Mouse (Mus musculus) MEL (cell line): ENCODE measurements around the gene Aen. TPM values are rescaled to one million over a fixed set of nuclear protein-coding genes. Genes with fewer than 3 reads are reported as not detected.
A peak's percentile ranks its signal among the peaks of the same experiment; 100 is the strongest.

Experiments
- DNase-seq: peaks from one replicate; pipeline ENCODE4 v3.0.0; 2011; ENCODE audit warnings: low read depth, low spot score
- H3K27ac ChIP-seq: 2 replicates; pipeline ENCODE4 v1.5.1; 2012; ENCODE audit warnings: low read depth, mild to moderate bottlenecking, control low read depth, low read length, moderate library complexity; ENCODE audit not compliant: control insufficient read depth
- H3K27me3 ChIP-seq, 2 experiments: fragments of 150-350 bp in 1 of 2; sonication (generic) in 1 of 2; 2 replicates each; pipeline ENCODE4 v1.6.1; 2012; ENCODE audit warnings: low read length in 2 of 2, mild to moderate bottlenecking in 2 of 2, improper control_type of control experiment in 1 of 2, moderate library complexity in 1 of 2; ENCODE audit not compliant: insufficient read depth in 2 of 2, control insufficient read depth in 1 of 2
- H3K36me3 ChIP-seq, 2 experiments: 2 replicates each; pipeline ENCODE4 v1.6.1; 2012 to 2014; ENCODE audit warnings: low read length in 2 of 2, improper control_type of control experiment in 1 of 2, inconsistent platforms in 1 of 2, mild to moderate bottlenecking in 1 of 2; ENCODE audit not compliant: insufficient read depth in 2 of 2, control insufficient read depth in 1 of 2
- H3K4me1 ChIP-seq, 2 experiments: fragments of 150-350 bp in 1 of 2; sonication (generic) in 1 of 2; 2 replicates each; pipeline ENCODE4 v1.6.1; 2012; ENCODE audit warnings: low read length in 2 of 2, improper control_type of control experiment in 1 of 2, mild to moderate bottlenecking in 1 of 2; ENCODE audit not compliant: insufficient read depth in 2 of 2, control insufficient read depth in 1 of 2
- H3K4me3 ChIP-seq, 2 experiments: fragments of 150-350 bp in 1 of 2; sonication (generic) in 1 of 2; 2 replicates each; pipeline ENCODE4 v1.5.1; 2012; ENCODE audit warnings: low read depth in 2 of 2, low read length in 2 of 2, mild to moderate bottlenecking in 2 of 2, moderate library complexity in 2 of 2, control low read depth in 1 of 2, improper control_type of control experiment in 1 of 2; ENCODE audit not compliant: control insufficient read depth in 1 of 2, insufficient read depth in 1 of 2
- H3K79me2 ChIP-seq: 2 replicates; pipeline ENCODE4 v1.6.1; 2012; ENCODE audit warnings: mild to moderate bottlenecking, low read length, moderate library complexity; ENCODE audit not compliant: control insufficient read depth, poor library complexity, insufficient read depth
- H3K9ac ChIP-seq: 2 replicates; pipeline ENCODE4 v1.6.1; 2012; ENCODE audit warnings: low read depth, mild to moderate bottlenecking, control low read depth, low read length, moderate library complexity; ENCODE audit not compliant: control insufficient read depth, poor library complexity, severe bottlenecking
- H3K9me3 ChIP-seq: fragments of 150-350 bp; sonication (generic); replicated peaks from 2 replicates; pipeline ENCODE4 v1.6.1; 2012; ENCODE audit warnings: mild to moderate bottlenecking, low read length, improper control_type of control experiment, moderate library complexity; ENCODE audit not compliant: insufficient read depth
- CHD1 ChIP-seq: IDR thresholded peaks from 2 replicates; pipeline ENCODE4 v1.6.1; 2012; ENCODE audit warnings: low read depth, mild to moderate bottlenecking, inconsistent platforms, low read length, improper control_type of control experiment
- CHD2 ChIP-seq: IDR thresholded peaks from 2 replicates; pipeline ENCODE4 v1.6.1; 2011; ENCODE audit warnings: low read length, improper control_type of control experiment
- E2F4 ChIP-seq: IDR thresholded peaks from 2 replicates; pipeline ENCODE4 v1.6.1; 2011; ENCODE audit warnings: low read depth, low read length, improper control_type of control experiment, borderline replicate concordance
- ELF1 ChIP-seq: IDR thresholded peaks from 2 replicates; pipeline ENCODE4 v1.6.1; 2014; ENCODE audit warnings: low read depth, mild to moderate bottlenecking, inconsistent platforms, low read length, improper control_type of control experiment, moderate library complexity
- ETS1 ChIP-seq: IDR thresholded peaks from 2 replicates; pipeline ENCODE4 v1.6.1; 2012; ENCODE audit warnings: low read depth, mild to moderate bottlenecking, inconsistent platforms, low read length, improper control_type of control experiment, moderate library complexity
- GATA1 ChIP-seq: IDR thresholded peaks from 2 replicates; pipeline ENCODE4 v1.6.1; 2011; ENCODE audit warnings: low read depth, low read length, improper control_type of control experiment
- HCFC1 ChIP-seq: IDR thresholded peaks from 2 replicates; pipeline ENCODE4 v1.6.1; 2012; ENCODE audit warnings: low read depth, mild to moderate bottlenecking, inconsistent platforms, low read length, improper control_type of control experiment, moderate library complexity
- MAFK ChIP-seq: IDR thresholded peaks from 2 replicates; pipeline ENCODE4 v1.6.1; 2011; ENCODE audit warnings: low read depth, mild to moderate bottlenecking, low read length, improper control_type of control experiment, borderline replicate concordance
- POLR2A ChIP-seq, 2 experiments: IDR thresholded peaks; 2 replicates each; pipeline ENCODE4 v1.6.1; 2011 to 2012; ENCODE audit warnings: low read length in 2 of 2, mild to moderate bottlenecking in 2 of 2, control low read depth in 1 of 2, improper control_type of control experiment in 1 of 2, low read depth in 1 of 2, moderate library complexity in 1 of 2; ENCODE audit not compliant: control insufficient read depth in 1 of 2, insufficient read depth in 1 of 2, poor library complexity in 1 of 2
- POLR2AphosphoS2 ChIP-seq: IDR thresholded peaks from 2 replicates; pipeline ENCODE4 v1.6.1; 2011; ENCODE audit warnings: low read length, improper control_type of control experiment
- RAD21 ChIP-seq: IDR thresholded peaks from 2 replicates; pipeline ENCODE4 v1.6.1; 2011; ENCODE audit warnings: mild to moderate bottlenecking, low read depth, low read length, improper control_type of control experiment
- RCOR1 ChIP-seq: IDR thresholded peaks from 2 replicates; pipeline ENCODE4 v1.6.1; 2012; ENCODE audit warnings: low read depth, mild to moderate bottlenecking, inconsistent platforms, low read length, improper control_type of control experiment
- SMC3 ChIP-seq: IDR thresholded peaks from 2 replicates; pipeline ENCODE4 v1.6.1; 2011; ENCODE audit warnings: low read depth, low read length, improper control_type of control experiment
- TAL1 ChIP-seq: IDR thresholded peaks from 2 replicates; pipeline ENCODE4 v1.6.1; 2012; ENCODE audit warnings: mild to moderate bottlenecking, inconsistent platforms, low read length, moderate library complexity, mixed read lengths
- TCF12 ChIP-seq: IDR thresholded peaks from 2 replicates; pipeline ENCODE4 v1.6.1; 2014; ENCODE audit warnings: low read depth, mild to moderate bottlenecking, inconsistent platforms, low read length, improper control_type of control experiment, moderate library complexity
- USF1 ChIP-seq: IDR thresholded peaks from 2 replicates; pipeline ENCODE4 v1.6.1; 2014; ENCODE audit warnings: low read depth, mild to moderate bottlenecking, inconsistent platforms, low read length, improper control_type of control experiment, moderate library complexity
- ZC3H11A ChIP-seq: IDR thresholded peaks from 2 replicates; pipeline ENCODE4 v1.6.1; 2012; ENCODE audit warnings: low read depth, mild to moderate bottlenecking, inconsistent platforms, low read length, improper control_type of control experiment
- ZKSCAN1 ChIP-seq: IDR thresholded peaks from 2 replicates; pipeline ENCODE4 v1.6.1; 2012; ENCODE audit warnings: low read depth, mild to moderate bottlenecking, inconsistent platforms, low read length, improper control_type of control experiment, moderate library complexity
- ZMIZ1 ChIP-seq: IDR thresholded peaks from 2 replicates; pipeline ENCODE4 v1.6.1; 2012; ENCODE audit warnings: low read depth, mild to moderate bottlenecking, inconsistent platforms, low read length, improper control_type of control experiment, moderate library complexity
- ZNF384 ChIP-seq: IDR thresholded peaks from 2 replicates; pipeline ENCODE4 v1.6.1; 2012; ENCODE audit warnings: low read depth, mild to moderate bottlenecking, inconsistent platforms, low read length, improper control_type of control experiment
- polyA plus RNA-seq, 2 experiments: library from polyadenylated mRNA; stranded (reverse) in 1 of 2; unstranded in 1 of 2; fragments of >175 nt in 1 of 2; fragments of >200 nt in 1 of 2; gene quantifications; 2 replicates each; pipeline versions ENCODE4 v1.2.1 to v1.2.4; 2012; ENCODE audit warnings: low replicate concordance in 2 of 2, low read depth in 1 of 2; ENCODE audit not compliant: insufficient read length in 2 of 2, insufficient read depth in 1 of 2, missing spikeins in 1 of 2
- total RNA-seq: library from RNA; depleted of rRNA; stranded (reverse); fragments of 300-350 nt; gene quantifications from 2 replicates; pipeline ENCODE4 v1.2.3, GENCODE M21; 2012

The Aen gene
- total and polyA plus RNA-seq, 3 experiments: 95.9 to 97.7 TPM; not detected in 1

DNA sequence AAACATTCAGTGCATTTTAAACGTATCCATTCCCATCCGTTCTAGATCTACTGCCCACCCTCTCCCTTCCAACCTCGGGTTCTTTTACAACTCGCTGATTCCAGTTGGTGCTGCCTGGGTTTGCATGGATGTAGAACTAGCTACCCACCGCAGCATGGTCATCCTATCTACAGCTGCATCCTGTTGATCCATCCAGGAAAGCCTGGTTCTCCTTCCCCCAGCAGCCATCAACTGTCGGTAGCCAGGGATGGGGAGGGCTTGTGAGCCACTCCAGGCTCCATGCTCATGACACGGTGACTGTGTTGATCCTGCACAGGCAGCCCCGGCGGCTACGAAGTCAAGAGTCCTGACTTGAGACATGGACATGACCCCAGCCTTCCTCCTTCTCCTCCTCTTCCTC is 1.7 kb upstream of the Aen start:
- no peak overlapping the region for H3K9ac ChIP-seq
- no peak overlapping the region for H3K27ac ChIP-seq
- H3K4me1 ChIP-seq: peaks cover 0 to 24% of the 10 kb centered on the region in 2 experiments; a peak in 2 of 4 replicates
- DNase-seq: no peak
- TF ChIP-seq MAFK: no peak
- no peak for TF ChIP-seq RCOR1
- no peak for TF ChIP-seq ETS1
- TF ChIP-seq ELF1: no peak
- TF ChIP-seq CHD1: no peak
- TF ChIP-seq HCFC1: no peak
- TF ChIP-seq POLR2AphosphoS2: no peak
- no peak for TF ChIP-seq ZMIZ1
- TF ChIP-seq CHD2: no peak
- TF ChIP-seq TAL1: no peak
- TF ChIP-seq TCF12: no peak
- no peak for TF ChIP-seq E2F4
- no peak for TF ChIP-seq ZKSCAN1
- no peak for TF ChIP-seq ZC3H11A
- no peak for TF ChIP-seq USF1
- no peak for TF ChIP-seq GATA1
- no peak for TF ChIP-seq SMC3
- H3K79me2 ChIP-seq: peaks cover 30% of the 10 kb centered on the region
- no peaks in the 10 kb centered on the region for H3K27me3 ChIP-seq
- H3K4me3 ChIP-seq: no peak overlapping the region
- H3K9me3 ChIP-seq: no peaks in the 10 kb centered on the region
- H3K36me3 ChIP-seq: peaks cover 0 to 9% of the 10 kb centered on the region in 2 experiments; a peak in 3 of 4 replicates

DNA sequence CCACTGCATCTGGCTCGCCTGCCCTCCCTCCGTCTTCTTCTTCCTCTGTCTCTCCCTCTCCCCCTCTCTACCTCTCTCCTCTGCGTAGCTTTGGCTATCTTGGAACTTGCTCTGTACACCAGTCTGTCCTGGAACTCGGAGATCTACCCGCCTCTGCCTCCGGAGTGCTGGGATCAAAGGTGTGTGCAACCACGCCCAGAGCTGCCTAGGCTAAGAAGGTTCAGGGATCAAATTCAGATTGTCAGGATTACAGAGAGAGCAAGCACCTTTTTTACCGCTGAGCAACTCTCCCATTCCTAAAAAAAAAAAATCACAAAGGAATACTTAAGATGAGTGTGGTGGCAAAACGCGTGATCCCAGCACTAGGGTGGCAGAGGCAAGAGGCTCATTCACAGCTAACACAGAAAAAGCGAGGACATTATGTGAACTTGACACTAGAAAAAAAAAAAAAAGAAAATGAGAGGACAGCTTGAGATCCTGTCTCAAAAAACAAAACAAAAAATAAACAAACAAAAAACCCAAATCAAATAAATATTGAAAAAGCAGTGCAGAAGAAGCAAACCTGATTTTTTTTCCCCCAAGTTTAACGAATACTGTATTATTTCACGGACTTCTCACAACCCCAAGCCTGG is 517 bp upstream of the Aen start:
- TF ChIP-seq RAD21: no peak
- peak; percentile 55 for TF ChIP-seq ZNF384
- no peak for TF ChIP-seq POLR2A (IDR thresholded peaks at IDR 0.05; ENCODE audit: control insufficient read depth in 1 of 2, insufficient read depth in 1 of 2, low read depth in 1 of 2, low read length in 2 of 2, poor library complexity in 1 of 2)
- H3K36me3 ChIP-seq: peaks cover 0 to 9% of the 10 kb centered on the region in 2 experiments; a peak in 3 of 4 replicates
- peak overlapping the region; percentile 53 to 76 for H3K4me3 ChIP-seq
- DNase-seq: peak; percentile 46
- no peaks in the 10 kb centered on the region for H3K27me3 ChIP-seq
- H3K4me1 ChIP-seq: peaks cover 0 to 24% of the 10 kb centered on the region in 2 experiments; a peak in 2 of 4 replicates
- peaks cover 30% of the 10 kb centered on the region for H3K79me2 ChIP-seq
- H3K27ac ChIP-seq: peak overlapping the region; percentile 45
- H3K9ac ChIP-seq: peak overlapping the region; percentile 65
- no peaks in the 10 kb centered on the region for H3K9me3 ChIP-seq
